Mouse (Mus musculus) intestine, embryonic 15.5 days (tissue): ENCODE results near the gene Phtf1. TPM values are rescaled to one million over a fixed set of nuclear protein-coding genes. Genes with fewer than 3 reads are reported as not detected.

Experiments used
- ATAC-seq: fragments of 200-750 bp; cut with Nextera tagmentation; 2 replicates; pipeline ENCODE4 v1.8.0; 2017; ENCODE audit warnings: moderate TSS enrichment, moderate library complexity
- H3K27ac ChIP-seq: fragments of 300-500 bp; sonication (generic); 2 replicates; pipeline ENCODE4 v1.5.1; 2015; ENCODE audit warnings: mild to moderate bottlenecking, inconsistent platforms
- H3K27me3 ChIP-seq: fragments of 300-500 bp; sonication (generic); replicated peaks from 2 replicates; pipeline ENCODE4 v1.6.1; 2015; ENCODE audit warnings: inconsistent platforms
- H3K36me3 ChIP-seq: fragments of 300-500 bp; sonication (generic); 2 replicates; pipeline ENCODE4 v1.6.1; 2015; ENCODE audit warnings: inconsistent platforms
- H3K4me1 ChIP-seq: fragments of 300-500 bp; sonication (generic); replicated peaks from 2 replicates; pipeline ENCODE4 v1.6.1; 2015; ENCODE audit warnings: inconsistent platforms
- H3K4me2 ChIP-seq: fragments of 300-500 bp; sonication (generic); replicated peaks from 2 replicates; pipeline ENCODE4 v1.6.1; 2015; ENCODE audit warnings: mild to moderate bottlenecking, inconsistent platforms
- H3K4me3 ChIP-seq: fragments of 300-500 bp; sonication (generic); replicated peaks from 2 replicates; pipeline ENCODE4 v1.5.1; 2015; ENCODE audit warnings: inconsistent platforms
- H3K9ac ChIP-seq: fragments of 300-500 bp; sonication (generic); 2 replicates; pipeline ENCODE4 v1.6.1; 2015; ENCODE audit warnings: inconsistent platforms
- H3K9me3 ChIP-seq: fragments of 300-500 bp; sonication (generic); 2 replicates; pipeline ENCODE4 v1.6.1; 2016; ENCODE audit warnings: inconsistent platforms
- WGBS: fragments of 180-500 bp; shearing (Covaris S2); methylation state at CpG from one replicate; pipeline ENCODE4 v1.1.7; 2015; 5-methylcytosine and 5-hydroxymethylcytosine counted together
- polyA plus RNA-seq: library from polyadenylated mRNA; unstranded; fragments of >200 nt; fragmentation: Nextera tagmentation; extraction: Ambion mirVana; gene quantifications from 2 replicates; pipeline ENCODE4 v1.2.1, GENCODE M21; 2015

Phtf1 gene
- polyA plus RNA-seq, 1 experiment from 2014 or later = 18.9 TPM

GRCm38 (mm10) chr3:104032086-104032485 is 64.2 kb downstream of the Phtf1 start:
- H3K27me3 ChIP-seq = no peaks in the 10 kb centered on the region
- no peak for ATAC-seq
- no peak overlapping the region for H3K4me3 ChIP-seq
- no peaks in the 10 kb centered on the region for H3K4me1 ChIP-seq
- peaks cover 7% of the 10 kb centered on the region; the same call in 1 of the 2 replicates for H3K36me3 ChIP-seq
- H3K9ac ChIP-seq = no peak overlapping the region
- no peaks in the 10 kb centered on the region for H3K9me3 ChIP-seq
- WGBS = 100% methylated on average over 1 of the region's 1 CpGs
- no peak overlapping the region for H3K27ac ChIP-seq
- H3K4me2 ChIP-seq = no peak overlapping the region

GRCm38 (mm10) chr3:104032747-104033146 is 64.8 kb downstream of the Phtf1 start:
- no peaks in the 10 kb centered on the region for H3K27me3 ChIP-seq
- H3K4me1 ChIP-seq = no peaks in the 10 kb centered on the region
- H3K36me3 ChIP-seq = peaks cover 3% of the 10 kb centered on the region; the same call in 1 of the 2 replicates
- no peak overlapping the region for H3K4me2 ChIP-seq
- 87% methylated on average over 1 of the region's 1 CpGs for WGBS
- H3K27ac ChIP-seq = no peak overlapping the region
- no peak overlapping the region for H3K4me3 ChIP-seq
- no peaks in the 10 kb centered on the region for H3K9me3 ChIP-seq
- ATAC-seq = no peak
- H3K9ac ChIP-seq = no peak overlapping the region

- no peaks in the 10 kb centered on the region for H3K9me3 ChIP-seq
- H3K9ac ChIP-seq = no peak overlapping the region
- no peaks in the 10 kb centered on the region for H3K36me3 ChIP-seq
- no peaks in the 10 kb centered on the region for H3K27me3 ChIP-seq
- WGBS = 79% methylated on average over 6 of the region's 6 CpGs
- H3K27ac ChIP-seq = no peak overlapping the region
- no peak for ATAC-seq
- H3K4me1 ChIP-seq = no peaks in the 10 kb centered on the region
- H3K4me3 ChIP-seq = no peak overlapping the region
- no peak overlapping the region for H3K4me2 ChIP-seq
Measured at GRCm38 (mm10) chr3:104059001-104059622, 91.2 kb downstream of the Phtf1 start.

GRCm38 (mm10) chr3:104069395-104069794 is 101.5 kb downstream of the Phtf1 start:
- no peak for ATAC-seq
- H3K4me2 ChIP-seq = no peak overlapping the region
- no peaks in the 10 kb centered on the region for H3K9me3 ChIP-seq
- no peaks in the 10 kb centered on the region for H3K27me3 ChIP-seq
- no peaks in the 10 kb centered on the region for H3K36me3 ChIP-seq
- H3K4me3 ChIP-seq = no peak overlapping the region
- H3K4me1 ChIP-seq = no peaks in the 10 kb centered on the region
- no peak overlapping the region for H3K27ac ChIP-seq
- H3K9ac ChIP-seq = no peak overlapping the region

Other genes with a start within 250 kb of the Phtf1 start
- gene Olfml3, start 230.1 kb upstream of the Phtf1 start, polyA plus RNA-seq = 45.4 and 47.4 TPM in 2 replicates
- gene Gm10964, start 228.7 kb upstream of the Phtf1 start, polyA plus RNA-seq = not detected in 2 replicates
- gene Hipk1, start 176.5 kb upstream of the Phtf1 start, polyA plus RNA-seq = 8.7 and 9.8 TPM in 2 replicates
- 21.5 and 22.1 TPM in 2 replicates for gene Dclre1b, start 158.7 kb upstream of the Phtf1 start, polyA plus RNA-seq
- 19.4 and 20.6 TPM in 2 replicates for gene Ap4b1, start 158.6 kb upstream of the Phtf1 start, polyA plus RNA-seq
- gene Gm43064, start 158.5 kb upstream of the Phtf1 start, polyA plus RNA-seq = not detected in 2 replicates
- 4.4 and 9.1 TPM in 2 replicates for gene Bcl2l15, start 135.5 kb upstream of the Phtf1 start, polyA plus RNA-seq
- gene Ptpn22, start 108.3 kb upstream of the Phtf1 start, polyA plus RNA-seq = 1.4 and 1.9 TPM in 2 replicates
- gene Rsbn1, start 54.0 kb upstream of the Phtf1 start, polyA plus RNA-seq = 8.3 and 9.7 TPM in 2 replicates